Mouse (Mus musculus): Measurements from ENCODE around the gene Gid4. TPM values are rescaled to one million over a fixed set of nuclear protein-coding genes. Genes with fewer than 3 reads are reported as not detected.
A peak's percentile ranks its signal among the peaks of the same experiment; 100 is the strongest.

Gene Gid4
- polyA plus RNA-seq, 1 experiment from 2014 or later: 15.1 TPM

- peaks cover 27% of the 10 kb centered on the region for H3K36me3 ChIP-seq
- 55% methylated on average over 6 of the region's 6 CpGs for WGBS
- ATAC-seq (ENCODE audit: extremely low read depth, insufficient number of reproducible peaks, low FRiP score, low TSS enrichment): 0 out of 2 replicates have a peak, but pooled peaks have one; percentile 25
- no peaks in the 10 kb centered on the region for H3K9me3 ChIP-seq
- H3K4me3 ChIP-seq: no peak overlapping the region
- H3K4me2 ChIP-seq: no peak overlapping the region
- no peak overlapping the region for H3K9ac ChIP-seq
- H3K27me3 ChIP-seq (replicated peaks): no peaks in the 10 kb centered on the region
- peaks cover 5% of the 10 kb centered on the region; the same call in 1 of the 2 replicates for H3K4me1 ChIP-seq
- no peak overlapping the region for H3K27ac ChIP-seq (replicated peaks)
Observed at GRCm38 (mm10) chr11:60396546-60396945, 20.4 kb upstream of the Gid4 start.

GRCm38 (mm10) chr11:60397172-60397571, 19.8 kb upstream of the Gid4 start:
- no peak for ATAC-seq (ENCODE audit: extremely low read depth, insufficient number of reproducible peaks, low FRiP score, low TSS enrichment)
- WGBS: 85% methylated on average over 2 of the region's 2 CpGs
- Histone ChIP-seq H3K9me3 (no peaks in the 10 kb centered on the region), H3K27me3 (replicated peaks) (no peaks in the 10 kb centered on the region), H3K27ac (replicated peaks) (no peak overlapping the region), H3K4me1 (peaks cover 5% of the 10 kb centered on the region; the same call in 1 of the 2 replicates), H3K9ac (no peak overlapping the region), H3K36me3 (peaks cover 33% of the 10 kb centered on the region), H3K4me3 (no peak overlapping the region), H3K4me2 (no peak overlapping the region)

- ATAC-seq (ENCODE audit: extremely low read depth, insufficient number of reproducible peaks, low FRiP score, low TSS enrichment): no peak
- H3K9ac ChIP-seq: no peak overlapping the region
- H3K4me3 ChIP-seq: no peak overlapping the region
- H3K9me3 ChIP-seq: no peaks in the 10 kb centered on the region
- no peaks in the 10 kb centered on the region for H3K4me1 ChIP-seq
- H3K4me2 ChIP-seq: no peak overlapping the region
- 97% methylated on average over 1 of the region's 1 CpGs for WGBS
- no peaks in the 10 kb centered on the region for H3K27me3 ChIP-seq (replicated peaks)
- peaks cover 78% of the 10 kb centered on the region for H3K36me3 ChIP-seq
- H3K27ac ChIP-seq (replicated peaks): no peak overlapping the region
Observed at GRCm38 (mm10) chr11:60406606-60407005, 10.3 kb upstream of the Gid4 start.

- no peak for ATAC-seq (ENCODE audit: extremely low read depth, insufficient number of reproducible peaks, low FRiP score, low TSS enrichment)
- 16% methylated on average over 3 of the region's 3 CpGs for WGBS
- H3K9ac ChIP-seq: no peak overlapping the region
- no peak overlapping the region for H3K27ac ChIP-seq (replicated peaks)
- peaks cover 15% of the 10 kb centered on the region for H3K4me1 ChIP-seq
- H3K9me3 ChIP-seq: no peaks in the 10 kb centered on the region
- H3K4me3 ChIP-seq: no peak overlapping the region
- no peaks in the 10 kb centered on the region for H3K27me3 ChIP-seq (replicated peaks)
- no peak overlapping the region for H3K4me2 ChIP-seq
- H3K36me3 ChIP-seq: peaks cover 22% of the 10 kb centered on the region
Observed at GRCm38 (mm10) chr11:60412173-60412572, 4.8 kb upstream of the Gid4 start.

GRCm38 (mm10) chr11:60412921-60413320, 4.0 kb upstream of the Gid4 start:
- ATAC-seq (ENCODE audit: extremely low read depth, insufficient number of reproducible peaks, low FRiP score, low TSS enrichment): no peak
- 81% methylated on average over 2 of the region's 2 CpGs for WGBS
- no peak overlapping the region for H3K27ac ChIP-seq (replicated peaks)
- no peaks in the 10 kb centered on the region for H3K9me3 ChIP-seq
- H3K27me3 ChIP-seq (replicated peaks): no peaks in the 10 kb centered on the region
- no peak overlapping the region for H3K4me3 ChIP-seq
- H3K36me3 ChIP-seq: peaks cover 15% of the 10 kb centered on the region
- H3K9ac ChIP-seq: no peak overlapping the region
- H3K4me2 ChIP-seq: no peak overlapping the region
- peaks cover 15% of the 10 kb centered on the region for H3K4me1 ChIP-seq

- H3K27ac ChIP-seq (replicated peaks): peak overlapping the region; percentile 76
- peak; percentile 45 for ATAC-seq (ENCODE audit: extremely low read depth, insufficient number of reproducible peaks, low FRiP score, low TSS enrichment)
- peaks cover 30% of the 10 kb centered on the region for H3K4me1 ChIP-seq
- H3K9me3 ChIP-seq: no peaks in the 10 kb centered on the region
- no peaks in the 10 kb centered on the region for H3K27me3 ChIP-seq (replicated peaks)
- H3K4me2 ChIP-seq: peak overlapping the region; percentile 88
- peak overlapping the region; percentile 94 for H3K9ac ChIP-seq
- WGBS: under 1% methylated on average over 21 of the region's 21 CpGs
- H3K36me3 ChIP-seq: no peaks in the 10 kb centered on the region
- H3K4me3 ChIP-seq: peak overlapping the region; percentile 98
Observed at GRCm38 (mm10) chr11:60416590-60416962, 369 bp upstream of the Gid4 start.

GRCm38 (mm10) chr11:60417717-60418472, 950 bp downstream of the Gid4 start, which contains the start of gene Atpaf2:
Atpaf2 (minus strand) TSS chr11:60418457.
- ATAC-seq (ENCODE audit: extremely low read depth, insufficient number of reproducible peaks, low FRiP score, low TSS enrichment): peak; percentile 24; the same call in 1 of the 2 replicates
- Histone ChIP-seq H3K4me1 (peaks cover 30% of the 10 kb centered on the region), H3K4me3 (peak within 1 kb of the TSS; percentile 98), H3K9me3 (no peaks in the 10 kb centered on the region), H3K36me3 (no peaks in the 10 kb centered on the region), H3K27ac (replicated peaks) (peak within 1 kb of the TSS; percentile 91), H3K4me2 (peak within 1 kb of the TSS; percentile 88), H3K27me3 (replicated peaks) (no peaks in the 10 kb centered on the region), H3K9ac (peak within 1 kb of the TSS; percentile 97)
- WGBS: under 1% methylated on average over 39 of the region's 39 CpGs

- no peaks in the 10 kb centered on the region for H3K9me3 ChIP-seq
- no peaks in the 10 kb centered on the region for H3K27me3 ChIP-seq (replicated peaks)
- peaks cover 30% of the 10 kb centered on the region for H3K4me1 ChIP-seq
- WGBS: 3% methylated on average over 6 of the region's 6 CpGs
- H3K36me3 ChIP-seq: no peaks in the 10 kb centered on the region
- peak overlapping the region; percentile 97 for H3K9ac ChIP-seq
- peak overlapping the region; percentile 98 for H3K4me3 ChIP-seq
- no peak for ATAC-seq (ENCODE audit: extremely low read depth, insufficient number of reproducible peaks, low FRiP score, low TSS enrichment)
- H3K27ac ChIP-seq (replicated peaks): peak overlapping the region; percentile 91; the same call in 1 of the 2 replicates
- H3K4me2 ChIP-seq: peak overlapping the region; percentile 88
Observed at GRCm38 (mm10) chr11:60418473-60418803, 1.5 kb downstream of the Gid4 start.

- ATAC-seq (ENCODE audit: extremely low read depth, insufficient number of reproducible peaks, low FRiP score, low TSS enrichment): no peak
- Histone ChIP-seq H3K9ac (no peak overlapping the region), H3K4me1 (peaks cover 15% of the 10 kb centered on the region), H3K4me3 (no peak overlapping the region), H3K9me3 (no peaks in the 10 kb centered on the region), H3K4me2 (no peak overlapping the region), H3K36me3 (peaks cover 25% of the 10 kb centered on the region), H3K27ac (replicated peaks) (no peak overlapping the region), H3K27me3 (replicated peaks) (no peaks in the 10 kb centered on the region)
- 55% methylated on average over 6 of the region's 6 CpGs for WGBS
Observed at GRCm38 (mm10) chr11:60422046-60422668, 5.2 kb downstream of the Gid4 start.

GRCm38 (mm10) chr11:60423006-60423405, 6.1 kb downstream of the Gid4 start:
- WGBS: 90% methylated on average over 1 of the region's 1 CpGs
- Histone ChIP-seq H3K27ac (replicated peaks) (no peak overlapping the region), H3K9ac (no peak overlapping the region), H3K4me3 (no peak overlapping the region), H3K4me2 (no peak overlapping the region), H3K9me3 (no peaks in the 10 kb centered on the region), H3K4me1 (peaks cover 17% of the 10 kb centered on the region), H3K36me3 (peaks cover 34% of the 10 kb centered on the region), H3K27me3 (replicated peaks) (no peaks in the 10 kb centered on the region)
- ATAC-seq (ENCODE audit: extremely low read depth, insufficient number of reproducible peaks, low FRiP score, low TSS enrichment): no peak

GRCm38 (mm10) chr11:60426417-60426816, 9.5 kb downstream of the Gid4 start:
- H3K4me3 ChIP-seq: no peak overlapping the region
- no peak overlapping the region for H3K4me2 ChIP-seq
- 0 out of 2 replicates have a peak, but pooled peaks cover 2% of the 10 kb centered on the region for H3K4me1 ChIP-seq
- no peaks in the 10 kb centered on the region for H3K27me3 ChIP-seq (replicated peaks)
- H3K27ac ChIP-seq (replicated peaks): no peak overlapping the region
- H3K9ac ChIP-seq: no peak overlapping the region
- WGBS: 76% methylated on average over 1 of the region's 1 CpGs
- no peaks in the 10 kb centered on the region for H3K9me3 ChIP-seq
- ATAC-seq (ENCODE audit: extremely low read depth, insufficient number of reproducible peaks, low FRiP score, low TSS enrichment): no peak
- H3K36me3 ChIP-seq: peaks cover 62% of the 10 kb centered on the region
